Mouse (Mus musculus): ENCODE data around the gene Chil6. TPM values are rescaled to one million over a fixed set of nuclear protein-coding genes. Genes with fewer than 3 reads are reported as not detected.

Gene Chil6
- 0.33 TPM for polyA plus RNA-seq (2014; fragmentation: Illumina TruSeq; extraction: RNeasy Lipid Tissue Mini Kit (QIAGEN cat#74804); ENCODE audit: low replicate concordance)

DNA sequence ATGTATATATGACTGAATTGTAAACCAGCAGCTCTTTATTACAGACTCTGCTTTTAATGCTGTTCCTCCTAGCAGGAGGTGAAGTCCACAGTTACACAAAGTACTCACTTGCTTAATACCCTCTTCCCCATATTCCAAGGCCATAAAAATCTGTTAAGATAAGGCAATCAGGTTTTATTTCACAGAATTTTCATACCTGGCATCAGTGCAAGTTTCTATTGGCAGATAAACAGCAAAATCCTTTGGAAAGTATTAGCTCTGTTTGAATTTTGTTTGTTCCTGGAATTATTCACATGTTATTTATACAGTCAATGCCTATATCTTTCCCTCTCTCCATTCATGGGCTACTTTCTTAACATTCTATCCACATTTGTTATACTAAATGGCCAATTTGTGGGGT is at the start of gene Chil6:
Gene Chil6 (minus strand): TSS at position 101 of the 400 bp plus-strand sequence.

Other genes starting within 250 kb of the Chil6 start
- gene Chil3, start 238.6 kb downstream of the Chil6 start, polyA plus RNA-seq (2014; fragmentation: Illumina TruSeq; extraction: RNeasy Lipid Tissue Mini Kit (QIAGEN cat#74804); ENCODE audit: low replicate concordance), result not detected
- gene Chil4, start 186.7 kb downstream of the Chil6 start, polyA plus RNA-seq (2014; fragmentation: Illumina TruSeq; extraction: RNeasy Lipid Tissue Mini Kit (QIAGEN cat#74804); ENCODE audit: low replicate concordance), result not detected
- 118 TPM for gene Dennd2d, start 76.2 kb upstream of the Chil6 start, polyA plus RNA-seq (2014; fragmentation: Illumina TruSeq; extraction: RNeasy Lipid Tissue Mini Kit (QIAGEN cat#74804); ENCODE audit: low replicate concordance)
- 584 TPM for gene Dram2, start 141.6 kb upstream of the Chil6 start, polyA plus RNA-seq (2014; fragmentation: Illumina TruSeq; extraction: RNeasy Lipid Tissue Mini Kit (QIAGEN cat#74804); ENCODE audit: low replicate concordance)
- 319 TPM for gene Cept1, start 141.6 kb upstream of the Chil6 start, polyA plus RNA-seq (2014; fragmentation: Illumina TruSeq; extraction: RNeasy Lipid Tissue Mini Kit (QIAGEN cat#74804); ENCODE audit: low replicate concordance)